Mouse (Mus musculus) midbrain, postnatal 0 days (tissue): ENCODE measurements around the gene Cpa4. TPM values are rescaled to one million over a fixed set of nuclear protein-coding genes. Genes with fewer than 3 reads are reported as not detected.

ENCODE experiments used
- ATAC-seq: fragments of 200-750 bp; cut with Nextera tagmentation; 2 replicates; pipeline ENCODE4 v1.8.0; 2017; ENCODE audit warnings: moderate number of reproducible peaks, mild to moderate bottlenecking, moderate TSS enrichment, moderate library complexity; ENCODE audit not compliant: low FRiP score
- DNase-seq: peaks from one replicate; pipeline ENCODE4 v3.0.0-alpha.2; 2015; ENCODE audit warnings: low spot score
- H3K27ac ChIP-seq: fragments of 300-500 bp; sonication (generic); 2 replicates; pipeline ENCODE4 v1.5.1; 2014; ENCODE audit warnings: low read depth, mild to moderate bottlenecking, low read length, mixed read lengths
- H3K27me3 ChIP-seq: fragments of 300-500 bp; sonication (generic); 2 replicates; pipeline ENCODE4 v1.6.1; 2014; ENCODE audit warnings: low read length, control low read depth, mixed read lengths; ENCODE audit not compliant: insufficient read depth
- H3K36me3 ChIP-seq: fragments of 300-500 bp; sonication (generic); 2 replicates; pipeline ENCODE4 v1.6.1; 2014; ENCODE audit warnings: low read length, control low read depth, mixed read lengths; ENCODE audit not compliant: insufficient read depth
- H3K4me1 ChIP-seq: fragments of 300-500 bp; sonication (generic); 2 replicates; pipeline ENCODE4 v1.6.1; 2014; ENCODE audit warnings: mild to moderate bottlenecking, control low read depth, antibody characterized with exemption, low read length, mixed read lengths; ENCODE audit not compliant: insufficient read depth
- H3K4me2 ChIP-seq: fragments of 300-500 bp; sonication (generic); 2 replicates; pipeline ENCODE4 v1.6.1; 2014; ENCODE audit warnings: low read depth, mild to moderate bottlenecking, low read length, mixed read lengths; ENCODE audit not compliant: poor library complexity, severe bottlenecking
- H3K4me3 ChIP-seq: fragments of 300-500 bp; sonication (generic); 2 replicates; pipeline ENCODE4 v1.5.1; 2014; ENCODE audit warnings: low read depth, mild to moderate bottlenecking, low read length, moderate library complexity
- H3K9ac ChIP-seq: fragments of 300-500 bp; sonication (generic); replicated peaks from 2 replicates; pipeline ENCODE4 v1.6.1; 2014; ENCODE audit warnings: mild to moderate bottlenecking, low read length, moderate library complexity, mixed read lengths; ENCODE audit not compliant: poor library complexity, severe bottlenecking
- H3K9me3 ChIP-seq: fragments of 300-500 bp; sonication (generic); 2 replicates; pipeline ENCODE4 v1.6.1; 2016; ENCODE audit warnings: low read length, control low read depth
- CTCF ChIP-seq: IDR thresholded peaks from 2 replicates; pipeline ENCODE4 v1.5.1; 2016; ENCODE audit warnings: antibody characterized with exemption, mild to moderate bottlenecking
- WGBS: fragments of 180-500 bp; shearing (Covaris S2); extraction: QIAGEN DNeasy Blood & Tissue Kit; methylation state at CpG from one replicate; pipeline ENCODE4 v1.1.7; 2014; 5-methylcytosine and 5-hydroxymethylcytosine counted together
- polyA plus RNA-seq: library from polyadenylated mRNA; unstranded; fragments of >200 nt; fragmentation: Nextera tagmentation; extraction: Ambion mirVana; gene quantifications from 2 replicates; pipeline ENCODE4 v1.2.1, GENCODE M21; 2015
- total RNA-seq: library from RNA; depleted of rRNA; stranded (reverse); fragments of >200 nt; gene quantifications from 2 replicates; pipeline ENCODE4 v1.2.3, GENCODE M21; 2014

Cpa4 gene
- total and polyA plus RNA-seq, 2 experiments from 2014 or later = 0.49 to 0.75 TPM

DNA sequence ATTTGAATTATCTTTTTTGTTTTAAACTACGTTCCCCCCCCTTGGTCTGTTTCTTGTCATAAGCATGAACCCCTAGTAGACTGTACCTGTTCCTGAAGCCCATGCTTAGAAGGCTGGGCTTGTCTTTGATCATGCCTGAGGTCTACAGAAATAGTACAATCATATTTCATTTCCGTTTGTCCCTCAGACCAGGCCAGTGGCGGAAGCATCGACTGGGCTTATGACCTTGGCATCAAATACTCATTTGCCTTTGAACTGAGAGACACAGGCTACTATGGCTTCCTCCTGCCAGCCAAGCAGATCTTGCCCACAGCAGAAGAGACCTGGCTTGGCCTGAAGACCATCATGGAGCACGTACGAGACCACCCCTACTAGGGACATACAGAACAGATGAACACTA lies 4.1 kb upstream of the Cpa4 start:
- no peaks in the 10 kb centered on the region for H3K27me3 ChIP-seq
- H3K9me3 ChIP-seq = no peaks in the 10 kb centered on the region
- no peak overlapping the region for H3K27ac ChIP-seq
- no peaks in the 10 kb centered on the region for H3K4me1 ChIP-seq
- no peaks in the 10 kb centered on the region for H3K36me3 ChIP-seq
- 95% methylated on average over 6 of the region's 6 CpGs for WGBS
- H3K9ac ChIP-seq = no peak overlapping the region
- no peak overlapping the region for H3K4me3 ChIP-seq
- no peak for TF ChIP-seq CTCF
- H3K4me2 ChIP-seq = no peak overlapping the region
- DNase-seq (no peak), ATAC-seq (no peak)

- Histone ChIP-seq H3K27ac (no peak overlapping the region), H3K9ac (no peak overlapping the region), H3K4me1 (0 out of 2 replicates have a peak, but pooled peaks cover 6% of the 10 kb centered on the region), H3K4me2 (no peak overlapping the region), H3K27me3 (no peaks in the 10 kb centered on the region), H3K36me3 (no peaks in the 10 kb centered on the region), H3K4me3 (no peak overlapping the region), H3K9me3 (no peaks in the 10 kb centered on the region)
- WGBS = 83% methylated on average over 10 of the region's 10 CpGs
- DNase-seq (no peak), ATAC-seq (no peak)
- TF ChIP-seq CTCF = no peak
Observed at GRCm38 (mm10) chr6:30569331-30569730, 1.2 kb downstream of the Cpa4 start.

- Histone ChIP-seq H3K4me3 (no peak overlapping the region), H3K9ac (no peak overlapping the region), H3K4me2 (no peak overlapping the region), H3K27me3 (no peaks in the 10 kb centered on the region), H3K36me3 (no peaks in the 10 kb centered on the region), H3K27ac (no peak overlapping the region), H3K4me1 (0 out of 2 replicates have a peak, but pooled peaks cover 6% of the 10 kb centered on the region), H3K9me3 (no peaks in the 10 kb centered on the region)
- ATAC-seq (no peak), DNase-seq (no peak)
- 90% methylated on average over 5 of the region's 5 CpGs for WGBS
- no peak for TF ChIP-seq CTCF
Observed at GRCm38 (mm10) chr6:30570012-30570411, 1.8 kb downstream of the Cpa4 start.

GRCm38 (mm10) chr6:30572456-30573311 lies 4.5 kb downstream of the Cpa4 start:
- Histone ChIP-seq H3K9me3 (no peaks in the 10 kb centered on the region), H3K27me3 (no peaks in the 10 kb centered on the region), H3K4me3 (no peak overlapping the region), H3K4me1 (0 out of 2 replicates have a peak, but pooled peaks cover 6% of the 10 kb centered on the region), H3K4me2 (peak overlapping the region; percentile 10; the same call in 1 of the 2 replicates), H3K27ac (peak overlapping the region; percentile 55), H3K9ac (no peak overlapping the region), H3K36me3 (no peaks in the 10 kb centered on the region)
- no peak for TF ChIP-seq CTCF
- peak; percentile 93 for ATAC-seq
- 24% methylated on average over 20 of the region's 20 CpGs for WGBS
- peak; percentile 92 for DNase-seq

DNA sequence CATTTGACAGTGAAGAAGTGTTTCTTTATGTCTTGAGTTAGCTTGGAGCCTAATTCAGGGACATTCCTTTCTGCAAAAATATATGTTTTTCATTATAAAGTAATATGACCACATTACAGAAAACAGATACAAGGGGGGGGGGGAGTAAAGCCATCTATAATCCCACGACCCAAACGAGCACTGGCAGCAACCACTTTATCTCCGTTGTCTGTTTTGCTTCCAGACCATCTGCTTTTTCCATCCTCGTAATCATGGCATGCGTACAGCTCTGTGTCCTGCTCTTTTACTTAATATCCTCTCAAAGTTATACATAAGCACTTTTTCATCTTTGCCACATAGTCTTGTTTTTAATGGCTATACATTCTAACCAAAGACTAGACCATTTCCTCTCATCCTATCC lies 5.2 kb downstream of the Cpa4 start:
- 0 out of 2 replicates have a peak, but pooled peaks cover 6% of the 10 kb centered on the region for H3K4me1 ChIP-seq
- ATAC-seq = no peak
- peak overlapping the region; percentile 45; the same call in 1 of the 2 replicates for H3K27ac ChIP-seq
- no peak overlapping the region for H3K4me3 ChIP-seq
- DNase-seq = no peak
- TF ChIP-seq CTCF = no peak
- no peaks in the 10 kb centered on the region for H3K9me3 ChIP-seq
- H3K4me2 ChIP-seq = no peak overlapping the region
- no peak overlapping the region for H3K9ac ChIP-seq
- 65% methylated on average over 5 of the region's 5 CpGs for WGBS
- H3K36me3 ChIP-seq = no peaks in the 10 kb centered on the region
- H3K27me3 ChIP-seq = no peaks in the 10 kb centered on the region

- Histone ChIP-seq H3K27ac (no peak overlapping the region), H3K9me3 (no peaks in the 10 kb centered on the region), H3K4me2 (no peak overlapping the region), H3K4me1 (0 out of 2 replicates have a peak, but pooled peaks cover 6% of the 10 kb centered on the region), H3K27me3 (no peaks in the 10 kb centered on the region), H3K9ac (no peak overlapping the region), H3K4me3 (no peak overlapping the region), H3K36me3 (no peaks in the 10 kb centered on the region)
- DNase-seq (peak; percentile 17), ATAC-seq (no peak)
- no peak for TF ChIP-seq CTCF
- 88% methylated on average over 1 of the region's 1 CpGs for WGBS
Observed at GRCm38 (mm10) chr6:30574945-30575344, 6.8 kb downstream of the Cpa4 start.
